Mouse (Mus musculus) brain, embryonic 14.5 days (tissue): Measurements from ENCODE around the gene Stab1.

Experiments
- CTCF ChIP-seq: fragments of 200-500 bp; IDR thresholded peaks from 2 replicates; pipeline ENCODE4 v1.5.1; 2012; ENCODE audit warnings: inconsistent platforms, mild to moderate bottlenecking, moderate library complexity, borderline replicate concordance; ENCODE audit not compliant: insufficient read depth, insufficient read length; ENCODE audit errors: extremely low read depth
- POLR2A ChIP-seq: fragments of 200-500 bp; IDR thresholded peaks from 2 replicates; pipeline ENCODE4 v1.6.1; 2012; ENCODE audit warnings: mild to moderate bottlenecking, inconsistent platforms, borderline replicate concordance; ENCODE audit not compliant: poor library complexity, insufficient read depth, insufficient read length, severe bottlenecking; ENCODE audit errors: extremely low read depth

GRCm38 (mm10) chr14:31140141-31140540 lies 28.3 kb downstream of the Stab1 start:
- TF ChIP-seq POLR2A (no peak), CTCF (no peak)
